Mouse (Mus musculus): ENCODE data around the gene Synj1. TPM values are rescaled to one million over a fixed set of nuclear protein-coding genes. Genes with fewer than 3 reads are reported as not detected.

The Synj1 gene
- polyA plus RNA-seq, 1 experiment from 2014 or later = 5.2 TPM

DNA sequence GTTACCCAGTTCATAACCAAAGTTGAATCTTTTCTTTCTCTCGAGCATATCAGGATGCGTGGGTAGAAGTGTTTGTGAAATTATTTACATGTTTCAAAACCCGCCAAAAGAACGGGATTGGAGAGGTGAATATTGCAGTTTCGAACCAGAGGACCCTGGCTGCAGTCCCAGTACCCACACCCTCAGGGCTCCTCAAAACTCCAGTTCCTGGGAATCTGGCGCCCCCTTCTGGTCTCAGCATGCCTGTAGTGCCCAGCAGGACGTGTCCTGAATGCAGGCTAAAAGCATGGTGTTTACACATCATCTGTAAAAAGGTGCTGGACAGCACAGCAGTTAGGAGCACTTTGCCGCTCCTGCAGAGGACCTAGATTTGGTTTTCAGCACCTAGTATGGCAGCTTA, 34.4 kb upstream of the Synj1 start:
- Histone ChIP-seq H3K27me3 (ENCODE audit: control insufficient read depth, insufficient read depth, low read length) (no peaks in the 10 kb centered on the region), H3K27ac (replicated peaks) (no peak overlapping the region), H3K36me3 (ENCODE audit: control insufficient read depth, insufficient read depth, low read length) (no peaks in the 10 kb centered on the region), H3K4me1 (replicated peaks; ENCODE audit: control insufficient read depth, insufficient read depth) (no peaks in the 10 kb centered on the region), H3K9ac (ENCODE audit: low read length) (no peak overlapping the region), H3K4me2 (replicated peaks; ENCODE audit: low read depth) (no peak overlapping the region), H3K4me3 (ENCODE audit: low read depth, low read length) (no peak overlapping the region), H3K9me3 (ENCODE audit: control insufficient read depth, low read length) (no peaks in the 10 kb centered on the region)
- TF ChIP-seq EP300 (optimal IDR thresholded peaks at IDR 0.05) = no peak
- peak; percentile 70 for TF ChIP-seq CTCF (IDR thresholded peaks at IDR 0.05; ENCODE audit: low read depth)
- 58% methylated on average over 8 of the region's 8 CpGs for WGBS
- ATAC-seq (ENCODE audit: low FRiP score, low TSS enrichment) (no peak), DNase-seq (ENCODE audit: low spot score) (peak; percentile 68)

GRCm38 (mm10) chr16:91044270-91045182, 33.4 kb upstream of the Synj1 start, which contains the start of gene Paxbp1:
Gene Paxbp1 (minus strand): TSS chr16:91044543.
- Histone ChIP-seq H3K4me2 (replicated peaks; ENCODE audit: low read depth) (peak within 1 kb of the TSS; percentile 86), H3K4me1 (replicated peaks; ENCODE audit: control insufficient read depth, insufficient read depth) (no peaks in the 10 kb centered on the region), H3K36me3 (ENCODE audit: control insufficient read depth, insufficient read depth, low read length) (no peaks in the 10 kb centered on the region), H3K27me3 (ENCODE audit: control insufficient read depth, insufficient read depth, low read length) (no peaks in the 10 kb centered on the region), H3K9me3 (ENCODE audit: control insufficient read depth, low read length) (no peaks in the 10 kb centered on the region), H3K4me3 (ENCODE audit: low read depth, low read length) (peak within 1 kb of the TSS; percentile 90), H3K9ac (ENCODE audit: low read length) (peak within 1 kb of the TSS; percentile 94), H3K27ac (replicated peaks) (peak within 1 kb of the TSS; percentile 98)
- DNase-seq (ENCODE audit: low spot score) (peak; percentile 98), ATAC-seq (ENCODE audit: low FRiP score, low TSS enrichment) (peak; percentile 98)
- 1% methylated on average over 65 of the region's 70 CpGs for WGBS
- peak; percentile 100 for TF ChIP-seq CTCF (IDR thresholded peaks at IDR 0.05; ENCODE audit: low read depth)
- TF ChIP-seq EP300 (optimal IDR thresholded peaks at IDR 0.05) = no peak

DNA sequence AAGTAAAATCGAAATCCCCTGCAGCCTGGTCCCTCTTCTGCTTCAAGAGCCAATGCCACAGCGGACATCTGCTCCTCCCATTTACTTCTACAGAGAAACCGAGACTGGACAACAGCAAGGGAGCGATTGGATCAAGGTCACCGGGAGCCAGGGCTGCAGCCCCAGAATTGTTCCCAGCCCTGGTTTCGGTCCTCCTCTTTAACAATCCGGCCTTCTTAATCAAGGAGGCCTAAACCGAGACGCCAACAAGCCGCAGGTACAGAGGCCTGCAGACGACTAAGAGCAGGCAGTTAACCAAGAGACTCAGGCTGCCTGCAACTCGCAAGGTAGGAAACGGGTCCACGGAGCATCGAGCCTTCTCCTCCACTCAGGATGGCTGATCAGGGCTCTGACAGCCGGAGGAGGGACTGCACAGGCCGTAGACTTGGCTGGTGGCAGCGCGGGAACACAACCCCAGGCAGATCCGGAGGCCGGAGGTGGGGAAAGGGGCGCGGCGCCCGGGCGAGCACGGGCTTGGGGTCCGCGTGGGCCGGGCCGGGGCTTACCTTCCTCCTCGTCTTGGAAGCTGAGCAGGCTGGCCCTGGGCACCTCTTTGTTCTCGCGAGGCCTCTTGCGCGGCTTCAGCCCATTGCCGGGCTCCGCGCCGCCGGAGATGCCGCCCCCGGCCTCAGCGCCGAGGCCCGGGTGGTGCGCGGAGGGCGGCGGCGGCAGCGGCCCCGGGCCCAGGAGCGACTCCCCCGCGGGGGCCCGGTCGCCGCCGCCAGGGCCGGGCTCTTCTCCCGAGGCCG, 32.5 kb upstream of the Synj1 start:
- H3K27ac ChIP-seq (replicated peaks) = peak overlapping the region; percentile 98
- H3K4me3 ChIP-seq (ENCODE audit: low read depth, low read length) = peak overlapping the region; percentile 90
- H3K27me3 ChIP-seq (ENCODE audit: control insufficient read depth, insufficient read depth, low read length) = no peaks in the 10 kb centered on the region
- H3K4me2 ChIP-seq (replicated peaks; ENCODE audit: low read depth) = peak overlapping the region; percentile 86
- TF ChIP-seq CTCF (IDR thresholded peaks at IDR 0.05; ENCODE audit: low read depth) (no peak), EP300 (optimal IDR thresholded peaks at IDR 0.05) (no peak)
- ATAC-seq (ENCODE audit: low FRiP score, low TSS enrichment) = peak; percentile 85
- H3K36me3 ChIP-seq (ENCODE audit: control insufficient read depth, insufficient read depth, low read length) = no peaks in the 10 kb centered on the region
- no peaks in the 10 kb centered on the region for H3K9me3 ChIP-seq (ENCODE audit: control insufficient read depth, low read length)
- peak overlapping the region; percentile 94 for H3K9ac ChIP-seq (ENCODE audit: low read length)
- under 1% methylated on average over 48 of the region's 63 CpGs for WGBS
- H3K4me1 ChIP-seq (replicated peaks; ENCODE audit: control insufficient read depth, insufficient read depth) = no peaks in the 10 kb centered on the region
- DNase-seq (ENCODE audit: low spot score) = peak; percentile 80

DNA sequence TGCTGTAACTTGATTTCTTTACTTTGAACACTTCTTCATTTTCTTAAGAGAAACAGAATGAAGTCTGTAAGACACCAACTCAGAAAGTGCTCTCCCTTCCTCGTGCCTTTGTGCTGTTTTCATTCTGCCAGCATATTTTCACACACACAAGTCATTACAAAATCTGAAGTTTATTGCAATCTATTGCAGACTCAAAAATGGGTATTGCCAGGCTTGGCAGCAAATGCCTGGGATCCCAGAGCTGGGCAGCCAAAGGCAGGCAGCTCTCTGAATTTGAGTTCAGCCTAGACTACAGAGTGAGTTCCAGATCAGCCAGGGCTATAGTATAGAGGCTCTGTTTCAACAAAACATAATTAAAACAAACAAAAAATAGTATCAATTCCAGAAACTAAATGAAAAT, 31.5 kb upstream of the Synj1 start:
- Histone ChIP-seq H3K9me3 (ENCODE audit: control insufficient read depth, low read length) (no peaks in the 10 kb centered on the region), H3K27me3 (ENCODE audit: control insufficient read depth, insufficient read depth, low read length) (no peaks in the 10 kb centered on the region), H3K27ac (replicated peaks) (no peak overlapping the region), H3K4me3 (ENCODE audit: low read depth, low read length) (no peak overlapping the region), H3K4me1 (replicated peaks; ENCODE audit: control insufficient read depth, insufficient read depth) (no peaks in the 10 kb centered on the region), H3K36me3 (ENCODE audit: control insufficient read depth, insufficient read depth, low read length) (0 out of 2 replicates have a peak, but pooled peaks cover 3% of the 10 kb centered on the region), H3K4me2 (replicated peaks; ENCODE audit: low read depth) (peak overlapping the region; percentile 33), H3K9ac (ENCODE audit: low read length) (no peak overlapping the region)
- ATAC-seq (ENCODE audit: low FRiP score, low TSS enrichment) = no peak
- TF ChIP-seq CTCF (IDR thresholded peaks at IDR 0.05; ENCODE audit: low read depth) (no peak), EP300 (optimal IDR thresholded peaks at IDR 0.05) (no peak)
- WGBS = 32% methylated on average over 1 of the region's 1 CpGs
- DNase-seq (ENCODE audit: low spot score) = no peak

GRCm38 (mm10) chr16:91035866-91036265, 24.8 kb upstream of the Synj1 start:
- H3K9me3 ChIP-seq (ENCODE audit: control insufficient read depth, low read length) = no peaks in the 10 kb centered on the region
- no peaks in the 10 kb centered on the region for H3K4me1 ChIP-seq (replicated peaks; ENCODE audit: control insufficient read depth, insufficient read depth)
- ATAC-seq (ENCODE audit: low FRiP score, low TSS enrichment) = no peak
- H3K36me3 ChIP-seq (ENCODE audit: control insufficient read depth, insufficient read depth, low read length) = peaks cover 21% of the 10 kb centered on the region
- 89% methylated on average over 10 of the region's 10 CpGs for WGBS
- no peak overlapping the region for H3K4me2 ChIP-seq (replicated peaks; ENCODE audit: low read depth)
- no peak for DNase-seq (ENCODE audit: low spot score)
- TF ChIP-seq EP300 (optimal IDR thresholded peaks at IDR 0.05) = no peak
- TF ChIP-seq CTCF (IDR thresholded peaks at IDR 0.05; ENCODE audit: low read depth) = no peak
- no peak overlapping the region for H3K4me3 ChIP-seq (ENCODE audit: low read depth, low read length)
- no peak overlapping the region for H3K9ac ChIP-seq (ENCODE audit: low read length)
- H3K27ac ChIP-seq (replicated peaks) = no peak overlapping the region
- no peaks in the 10 kb centered on the region for H3K27me3 ChIP-seq (ENCODE audit: control insufficient read depth, insufficient read depth, low read length)
